Mouse (Mus musculus) spleen, adult 2 months (tissue): ENCODE measurements around the gene Smc4.

Experiments used
- CTCF ChIP-seq: fragments of 200-500 bp; IDR thresholded peaks from 2 replicates; pipeline ENCODE4 v1.5.1; 2011; ENCODE audit warnings: mild to moderate bottlenecking, inconsistent platforms; ENCODE audit not compliant: insufficient read depth, insufficient read length, insufficient replicate concordance; ENCODE audit errors: extremely low read depth
- POLR2A ChIP-seq: fragments of 200-500 bp; IDR thresholded peaks from 2 replicates; pipeline ENCODE4 v1.6.1; 2011; ENCODE audit warnings: low read depth, low read length, inconsistent platforms

DNA sequence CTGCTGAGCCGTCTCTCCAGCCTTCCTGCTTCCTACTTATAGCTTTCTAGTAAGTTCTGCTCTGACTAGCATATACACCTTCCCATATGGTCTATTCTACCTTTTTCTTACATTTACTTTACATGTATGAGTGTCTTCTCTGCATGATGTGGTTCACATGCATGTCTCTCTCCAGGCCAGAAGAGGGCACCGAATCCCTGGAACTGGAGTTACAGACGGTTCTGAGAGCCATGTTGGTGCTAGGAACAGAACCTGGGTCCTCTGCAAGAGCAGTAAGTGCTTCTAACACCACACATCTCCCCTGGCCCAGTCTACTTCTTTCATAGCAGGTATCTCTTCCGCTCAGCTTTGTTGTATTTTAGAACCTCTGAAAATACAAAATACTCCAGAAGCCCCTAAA, 1.8 kb upstream of the Smc4 start:
- TF ChIP-seq CTCF (no peak), POLR2A (no peak)
